Mouse (Mus musculus): Measurements from ENCODE around the gene Supt3. TPM values are rescaled to one million over a fixed set of nuclear protein-coding genes. Genes with fewer than 3 reads are reported as not detected.

Supt3 gene
- total RNA-seq, 2 experiments from 2014 or later: 12.9 to 13.7 TPM

- peak; percentile 78 to 80 for DNase-seq (ENCODE audit: low spot score in 2 of 2)
- intact Hi-C loops (cut with DNase I): loop anchor here (1.0 kb wide), 1 partner anchor 41 kb away; no protein-coding TSS in a partner anchor
Measured at GRCm38 (mm10) chr17:44777337-44777804, 419 bp downstream of the Supt3 start.

GRCm38 (mm10) chr17:44778141-44778540, 1.2 kb downstream of the Supt3 start:
- intact Hi-C loops (cut with DNase I): no loop called here

GRCm38 (mm10) chr17:44780353-44780752, 3.4 kb downstream of the Supt3 start:
- DNase-seq (ENCODE audit: low spot score in 2 of 2): no peak
- intact Hi-C loops (cut with DNase I): no loop called here

More at GRCm38 (mm10) chr17:44778141-44778540, 1.2 kb downstream of the Supt3 start:
- no peak for DNase-seq (ENCODE audit: low spot score in 2 of 2)

GRCm38 (mm10) chr17:44782366-44782765, 5.4 kb downstream of the Supt3 start:
- intact Hi-C loops (cut with DNase I): no loop called here

GRCm38 (mm10) chr17:44783143-44783542, 6.2 kb downstream of the Supt3 start:
- no peak for DNase-seq (ENCODE audit: low spot score in 2 of 2)
- intact Hi-C loops (cut with DNase I): no loop called here

More at GRCm38 (mm10) chr17:44782366-44782765, 5.4 kb downstream of the Supt3 start:
- DNase-seq (ENCODE audit: low spot score in 2 of 2): no peak

GRCm38 (mm10) chr17:44788982-44789747, 12.2 kb downstream of the Supt3 start:
- intact Hi-C loops (cut with DNase I): no loop called here

GRCm38 (mm10) chr17:44792218-44792917, 15.4 kb downstream of the Supt3 start:
- intact Hi-C loops (cut with DNase I): no loop called here
- DNase-seq (ENCODE audit: low spot score in 2 of 2): peak; percentile 33 to 41

More at GRCm38 (mm10) chr17:44788982-44789747, 12.2 kb downstream of the Supt3 start:
- DNase-seq (ENCODE audit: low spot score in 2 of 2): no peak

- intact Hi-C loops (cut with DNase I): no loop called here
- no peak for DNase-seq (ENCODE audit: low spot score in 2 of 2)
Measured at GRCm38 (mm10) chr17:44797331-44797730, 20.4 kb downstream of the Supt3 start.

- no peak for DNase-seq (ENCODE audit: low spot score in 2 of 2)
- intact Hi-C loops (cut with DNase I): no loop called here
Measured at GRCm38 (mm10) chr17:44807031-44807430, 30.1 kb downstream of the Supt3 start.

GRCm38 (mm10) chr17:44814508-44815175, 37.7 kb downstream of the Supt3 start, which contains the start of gene Runx2:
TSS of gene Runx2 (minus strand) at chr17:44814797.
- no peak for DNase-seq (ENCODE audit: low spot score in 2 of 2)
- intact Hi-C loops (cut with DNase I): no loop called here

GRCm38 (mm10) chr17:44818825-44819224, 41.9 kb downstream of the Supt3 start:
- DNase-seq (ENCODE audit: low spot score in 2 of 2): no peak
- intact Hi-C loops (cut with DNase I): no loop called here

GRCm38 (mm10) chr17:44819816-44820215, 42.9 kb downstream of the Supt3 start:
- no peak for DNase-seq (ENCODE audit: low spot score in 2 of 2)
- intact Hi-C loops (cut with DNase I): no loop called here

GRCm38 (mm10) chr17:44821940-44822339, 45.0 kb downstream of the Supt3 start:
- intact Hi-C loops (cut with DNase I): no loop called here
- no peak for DNase-seq (ENCODE audit: low spot score in 2 of 2)

- no peak for DNase-seq (ENCODE audit: low spot score in 2 of 2)
- intact Hi-C loops (cut with DNase I): no loop called here
Measured at GRCm38 (mm10) chr17:44827124-44827523, 50.2 kb downstream of the Supt3 start.

- DNase-seq (ENCODE audit: low spot score in 2 of 2): no peak
- intact Hi-C loops (cut with DNase I): no loop called here
Measured at GRCm38 (mm10) chr17:44827964-44828363, 51.0 kb downstream of the Supt3 start.

GRCm38 (mm10) chr17:44829587-44829986, 52.6 kb downstream of the Supt3 start:
- DNase-seq (ENCODE audit: low spot score in 2 of 2): no peak
- intact Hi-C loops (cut with DNase I): no loop called here

GRCm38 (mm10) chr17:44831201-44831600, 54.2 kb downstream of the Supt3 start:
- intact Hi-C loops (cut with DNase I): no loop called here
- no peak for DNase-seq (ENCODE audit: low spot score in 2 of 2)

GRCm38 (mm10) chr17:44842184-44842583, 65.2 kb downstream of the Supt3 start:
- intact Hi-C loops (cut with DNase I): no loop called here
- DNase-seq (ENCODE audit: low spot score in 2 of 2): peak in 1 of 2 experiments; percentile 16

- no peak for DNase-seq (ENCODE audit: low spot score in 2 of 2)
- intact Hi-C loops (cut with DNase I): no loop called here
Measured at GRCm38 (mm10) chr17:44863165-44863564, 86.2 kb downstream of the Supt3 start.

GRCm38 (mm10) chr17:44893592-44893991, 116.6 kb downstream of the Supt3 start:
- no peak for DNase-seq (ENCODE audit: low spot score in 2 of 2)
- intact Hi-C loops (cut with DNase I): no loop called here

All from left cerebral cortex, postnatal 36 days (tissue).